Mouse (Mus musculus): Measurements from ENCODE around the gene Ankrd28. TPM values are rescaled to one million over a fixed set of nuclear protein-coding genes. Genes with fewer than 3 reads are reported as not detected.

Gene Ankrd28
- polyA plus RNA-seq (2015; fragmentation: Illumina TruSeq; extraction: RNeasy Lipid Tissue Mini Kit (QIAGEN cat#74804); ENCODE audit: insufficient read depth, low read depth, low replicate concordance), result 7.3 TPM

DNA sequence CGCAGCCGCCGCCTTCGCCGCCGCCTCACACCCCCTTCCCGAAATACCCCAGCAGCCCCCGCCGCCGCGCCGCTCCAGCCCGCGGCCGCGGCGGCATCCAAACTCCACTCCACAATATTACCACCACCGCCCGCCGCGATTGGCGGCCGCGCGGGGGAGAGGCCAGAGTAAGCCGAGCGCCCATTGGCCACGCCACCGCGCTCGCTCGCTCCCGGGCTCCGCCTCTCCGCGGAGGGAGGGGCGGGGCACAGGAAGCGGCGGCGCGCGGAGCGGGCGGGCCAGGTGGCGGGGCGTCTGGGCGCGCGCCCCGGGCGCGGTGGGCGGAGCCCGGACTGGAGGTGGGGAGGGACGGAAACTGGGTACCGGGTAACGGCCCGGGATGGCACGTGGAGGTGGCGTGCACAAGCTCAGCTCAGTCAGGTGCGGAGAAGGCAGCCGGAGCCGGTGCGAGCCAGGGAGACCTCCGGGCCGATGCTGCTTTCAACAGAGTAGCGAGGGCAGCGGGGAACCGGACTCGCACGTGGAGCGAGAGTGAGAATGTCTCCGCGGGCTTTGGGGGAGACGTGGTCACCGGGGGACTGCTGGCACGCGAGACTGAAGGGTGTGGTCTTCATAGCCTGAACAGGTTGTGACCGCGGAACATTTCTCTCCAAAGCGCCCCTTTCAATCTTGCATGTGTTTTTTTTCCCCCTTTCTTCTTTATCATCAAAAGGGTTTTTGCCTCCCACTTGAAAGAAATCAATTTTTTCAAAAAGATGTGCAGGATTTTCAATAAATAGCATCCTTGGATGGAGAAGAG, at the start of gene Ankrd28:
TSS of gene Ankrd28 (minus strand) at position 81 of the 799 bp plus-strand sequence.

Other genes starting within 250 kb of the Ankrd28 start
- gene Colq, start 239.3 kb downstream of the Ankrd28 start, polyA plus RNA-seq (2015; fragmentation: Illumina TruSeq; extraction: RNeasy Lipid Tissue Mini Kit (QIAGEN cat#74804); ENCODE audit: insufficient read depth, low read depth, low replicate concordance), result 0.28 TPM
- not detected for gene Gm49387, start 189.8 kb downstream of the Ankrd28 start, polyA plus RNA-seq (2015; fragmentation: Illumina TruSeq; extraction: RNeasy Lipid Tissue Mini Kit (QIAGEN cat#74804); ENCODE audit: insufficient read depth, low read depth, low replicate concordance)
- 5.7 TPM for gene Btd, start 189.6 kb downstream of the Ankrd28 start, polyA plus RNA-seq (2015; fragmentation: Illumina TruSeq; extraction: RNeasy Lipid Tissue Mini Kit (QIAGEN cat#74804); ENCODE audit: insufficient read depth, low read depth, low replicate concordance)
- 2.8 TPM for gene Hacl1, start 189.4 kb downstream of the Ankrd28 start, polyA plus RNA-seq (2015; fragmentation: Illumina TruSeq; extraction: RNeasy Lipid Tissue Mini Kit (QIAGEN cat#74804); ENCODE audit: insufficient read depth, low read depth, low replicate concordance)
- gene Galnt15, start 198.3 kb upstream of the Ankrd28 start, polyA plus RNA-seq (2015; fragmentation: Illumina TruSeq; extraction: RNeasy Lipid Tissue Mini Kit (QIAGEN cat#74804); ENCODE audit: insufficient read depth, low read depth, low replicate concordance), result 6.9 TPM

All from pancreas, adult 10 weeks (tissue).